Mouse (Mus musculus) erythroblast, embryonic 14.5 days (primary cell): ENCODE results near the gene Dgkb.

Experiments used
- GATA1 ChIP-seq: IDR thresholded peaks from 2 replicates; pipeline ENCODE4 v1.6.1; 2012; ENCODE audit warnings: low read length, inconsistent platforms, mixed read lengths
- TAL1 ChIP-seq: IDR thresholded peaks from 3 replicates; pipeline ENCODE4 v1.6.1; 2012; ENCODE audit warnings: low read length, inconsistent platforms, mixed read lengths

- TF ChIP-seq GATA1 (no peak), TAL1 (no peak)
These were observed 167.8 kb downstream of the Dgkb start for GRCm38 (mm10) chr12:37985352-37985751.
